Mouse (Mus musculus) adrenal gland (tissue): ENCODE measurements around the gene Cdh18.
"Not testable (repeated sequence)": the region's sequence is repeated elsewhere in the genome, so short reads cannot be mapped to it uniquely, and the experiment has no call there.

Experiments
- intact Hi-C: fragments of 180-260 bp; cut with DNase I; formaldehyde crosslinking; loops from one replicate; pipeline ENCODE4 v1.15.1; 2025

Cdh18 gene

DNA sequence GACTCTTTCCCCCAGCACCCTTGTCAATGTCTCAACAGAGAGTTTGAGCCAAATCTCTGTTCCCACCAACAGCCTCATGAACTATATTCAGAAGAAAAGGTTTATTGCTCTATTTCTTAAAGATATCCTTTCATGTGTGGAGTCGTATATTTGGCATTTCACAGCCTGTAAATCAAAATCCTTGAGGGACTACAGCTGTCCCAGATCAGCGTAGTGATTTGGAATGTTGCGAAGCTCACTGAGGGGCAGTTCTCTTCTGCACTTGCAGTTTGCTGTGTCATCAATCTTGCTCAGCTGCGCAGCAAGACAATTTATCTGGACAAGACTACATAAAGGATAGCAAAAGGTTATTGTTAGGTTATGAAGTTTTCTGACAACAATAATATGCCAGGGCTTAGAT, 385.5 kb downstream of the Cdh18 start:
- intact Hi-C loops = no loop called here

DNA sequence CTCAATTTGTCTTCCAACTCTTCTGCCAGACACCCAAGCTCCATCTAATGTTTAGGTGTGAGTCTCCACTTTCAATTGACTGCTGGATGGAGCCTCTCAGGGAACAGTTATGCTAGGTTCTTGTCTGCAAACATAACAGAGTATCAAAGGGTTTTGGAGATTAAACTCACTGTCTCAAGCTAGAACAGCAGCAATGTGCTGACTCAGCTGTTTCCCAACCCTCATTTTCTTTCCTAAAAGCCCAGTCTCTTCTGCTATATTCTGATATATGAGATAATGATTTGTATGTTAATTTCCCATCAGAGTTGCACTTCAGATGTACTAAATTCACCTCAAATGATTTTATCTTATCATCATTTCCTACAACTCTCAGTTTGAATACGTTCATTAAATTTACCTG, 398.4 kb downstream of the Cdh18 start:
- intact Hi-C loops = no loop called here

DNA sequence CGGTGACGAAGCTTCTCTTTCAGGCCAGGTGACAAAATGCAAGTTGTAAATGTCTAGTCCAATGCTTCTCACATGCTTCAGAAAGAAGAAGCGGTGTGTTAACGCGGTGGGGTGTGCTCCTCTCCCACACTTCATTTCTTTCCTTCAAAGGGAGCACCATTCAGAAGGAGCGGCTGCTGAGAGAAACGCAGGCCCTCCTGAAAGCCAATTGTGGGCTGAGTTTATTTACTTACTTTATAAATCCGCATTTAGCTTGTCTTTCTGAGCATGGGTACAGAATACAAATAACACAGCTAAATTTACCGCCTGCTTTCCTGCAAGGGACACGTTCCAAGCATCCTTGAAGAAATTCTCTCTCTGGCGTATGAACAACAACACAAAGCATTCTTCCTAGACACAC, 420.6 kb downstream of the Cdh18 start:
- intact Hi-C loops = no loop called here

DNA sequence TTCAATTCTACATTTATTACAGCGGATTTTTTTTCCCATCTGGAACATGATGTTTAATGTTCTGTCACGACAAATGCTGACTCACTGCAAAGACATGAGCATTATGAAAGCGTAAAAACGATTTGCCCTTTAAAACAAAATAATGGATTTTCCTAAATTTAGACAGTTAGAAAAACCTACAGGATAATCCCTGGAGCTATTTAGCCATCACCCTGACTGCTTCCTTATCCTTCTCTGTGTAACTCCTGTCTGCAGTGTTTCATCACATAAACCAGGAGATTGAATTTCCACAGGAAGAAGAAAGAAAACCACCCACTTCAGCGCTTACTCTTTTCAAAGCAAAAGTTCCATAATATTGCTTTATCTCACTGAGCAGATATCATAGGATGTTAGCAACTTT, 431.3 kb downstream of the Cdh18 start:
- intact Hi-C loops = no loop called here

DNA sequence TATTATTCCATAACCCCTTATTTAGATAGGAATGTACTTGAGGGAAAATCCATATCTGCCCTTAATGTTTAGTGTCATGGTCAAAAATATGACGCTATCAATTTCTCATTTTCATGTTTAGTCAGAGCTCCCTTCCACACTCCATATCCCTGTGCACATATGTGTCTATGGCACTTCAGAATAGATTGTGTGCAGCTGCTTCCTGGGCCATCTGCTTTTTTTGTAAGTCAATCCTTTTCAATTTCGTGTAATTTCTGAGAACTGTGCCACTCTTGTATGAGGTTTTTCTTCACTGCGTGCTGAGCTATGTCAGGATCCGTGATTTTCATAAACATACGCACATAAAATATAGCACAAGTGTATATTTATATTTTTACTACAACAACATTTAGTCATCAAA, 435.8 kb downstream of the Cdh18 start:
- intact Hi-C loops = no loop called here

DNA sequence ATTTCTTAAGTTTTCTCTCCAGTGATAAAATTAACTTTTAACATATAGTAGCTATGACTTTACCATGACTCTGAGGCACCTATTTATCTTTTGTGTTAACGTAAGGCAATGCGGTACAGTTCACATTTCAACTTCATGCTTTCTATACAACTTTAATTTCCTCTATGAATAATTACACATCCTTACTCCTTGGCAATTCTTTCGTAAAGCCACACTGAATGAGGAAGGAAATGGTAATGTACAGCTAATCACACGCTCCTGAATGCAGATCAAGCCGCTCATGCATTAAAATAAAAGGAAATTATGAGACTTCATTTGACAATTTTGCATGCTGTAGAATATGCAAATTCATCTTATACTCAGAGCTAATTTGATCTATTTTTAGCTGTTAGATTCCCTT, 467.9 kb downstream of the Cdh18 start:
- intact Hi-C loops = no loop called here

DNA sequence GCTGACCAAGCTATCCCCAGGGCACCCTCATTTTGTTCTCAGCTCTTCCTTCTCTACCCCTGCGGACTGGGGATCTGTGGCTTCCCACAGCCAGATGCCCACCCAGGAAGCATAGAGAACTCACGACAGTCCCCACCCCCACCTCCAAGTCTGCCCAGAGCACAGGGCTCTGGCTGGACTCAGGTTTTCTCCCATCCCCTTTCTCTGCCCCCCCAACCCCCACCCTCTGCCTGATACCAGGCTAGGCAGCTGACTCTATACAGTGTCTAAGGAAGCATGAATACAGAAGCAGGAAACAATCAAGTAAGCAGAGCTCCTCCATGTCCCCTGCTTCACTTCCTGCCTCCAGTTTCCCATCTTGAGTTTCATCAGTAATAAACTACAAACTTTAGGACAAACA, 472.3 kb downstream of the Cdh18 start:
- intact Hi-C loops = no loop called here

DNA sequence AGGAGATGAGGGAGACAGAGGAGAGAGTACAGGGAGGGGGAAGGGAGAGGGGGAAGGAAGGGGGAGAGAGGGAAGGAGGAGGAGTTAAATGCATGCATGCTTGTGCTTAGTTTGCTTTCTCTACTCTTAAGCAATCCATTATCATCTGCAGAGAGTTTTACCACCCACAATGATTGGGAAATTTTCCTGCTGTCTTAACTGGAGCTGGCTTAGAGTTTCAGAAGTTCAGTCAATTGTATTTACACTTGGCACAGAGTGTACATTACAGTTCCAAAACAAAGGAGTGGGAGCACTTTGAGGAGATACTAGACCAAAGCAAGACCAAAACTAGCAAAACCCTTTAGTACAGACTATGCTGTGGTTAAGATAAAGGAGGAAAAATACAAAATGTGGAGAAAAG, 473.8 kb downstream of the Cdh18 start:
- intact Hi-C loops = no loop called here

DNA sequence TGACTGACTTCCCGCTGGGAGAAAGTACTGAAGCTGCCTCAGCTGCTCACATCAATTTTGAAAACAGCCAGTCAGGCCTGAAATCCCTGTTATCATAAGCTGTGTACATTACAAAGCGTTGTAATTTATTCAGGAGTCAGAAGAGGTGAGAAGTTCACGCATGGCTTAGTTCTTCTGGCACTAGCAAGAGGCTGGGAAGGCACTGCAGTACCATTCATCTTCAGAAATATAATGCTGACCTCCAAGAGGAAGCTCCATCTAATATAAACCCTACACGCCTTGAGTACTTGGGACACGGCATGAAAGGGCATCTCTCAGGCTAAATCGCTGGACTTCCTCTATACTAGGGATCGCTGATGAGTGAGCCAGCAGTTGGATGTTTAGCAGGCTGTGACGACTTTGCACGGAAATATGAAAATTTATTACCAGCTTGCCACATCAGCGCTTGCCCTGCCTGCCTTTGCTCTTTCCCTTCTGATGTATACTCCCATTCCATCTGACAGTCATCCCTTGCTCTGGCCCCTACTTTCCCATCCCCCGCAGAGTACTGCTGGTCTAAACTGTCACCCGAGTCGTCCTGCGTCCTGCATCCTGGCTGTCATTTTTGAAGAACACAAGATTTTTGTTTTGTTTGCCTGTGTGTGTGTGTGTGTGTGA, 486.9 kb downstream of the Cdh18 start:
- intact Hi-C loops = no loop called here

DNA sequence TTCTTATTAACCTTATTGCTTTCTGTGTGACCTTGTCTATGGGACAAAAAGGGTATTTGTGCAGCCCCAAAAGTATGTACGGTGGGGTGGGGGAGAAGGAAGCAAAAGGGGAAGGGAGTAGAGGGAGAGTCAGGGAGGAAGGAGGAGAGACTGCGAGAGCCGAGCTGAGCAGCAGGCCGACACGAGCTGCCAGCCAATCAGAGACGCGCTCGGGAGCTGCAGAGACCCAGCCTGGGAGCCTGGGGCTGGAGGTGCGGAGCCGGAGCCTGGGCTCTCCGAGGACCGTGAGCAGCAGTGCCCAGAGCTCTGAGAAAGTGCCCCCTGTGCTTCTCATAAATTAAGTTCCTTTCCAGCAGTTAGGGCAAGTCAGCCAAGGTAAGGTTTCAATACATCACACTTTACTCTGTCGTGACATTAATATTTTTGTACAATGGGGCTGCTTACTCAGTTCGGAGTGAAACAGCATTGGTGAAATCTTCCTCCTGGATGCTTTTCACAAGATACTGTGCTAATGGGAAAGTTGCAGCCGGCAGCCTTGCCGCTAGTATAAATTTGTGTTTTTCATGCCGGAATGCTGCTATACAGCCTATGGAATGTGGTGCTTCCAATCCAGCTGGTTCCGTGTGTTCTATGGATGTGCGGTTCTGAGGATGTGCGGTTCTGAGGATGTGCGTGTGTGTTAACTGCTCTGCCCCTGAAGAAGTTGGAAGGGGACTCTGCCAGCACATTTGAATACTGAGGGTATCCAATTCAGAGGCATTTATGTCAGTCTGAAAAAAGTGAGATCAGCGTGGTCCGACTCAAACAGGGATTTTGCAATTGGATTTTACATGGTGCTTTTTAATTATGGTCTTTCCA, 487.6 kb downstream of the Cdh18 start:
- intact Hi-C loops = no loop called here

DNA sequence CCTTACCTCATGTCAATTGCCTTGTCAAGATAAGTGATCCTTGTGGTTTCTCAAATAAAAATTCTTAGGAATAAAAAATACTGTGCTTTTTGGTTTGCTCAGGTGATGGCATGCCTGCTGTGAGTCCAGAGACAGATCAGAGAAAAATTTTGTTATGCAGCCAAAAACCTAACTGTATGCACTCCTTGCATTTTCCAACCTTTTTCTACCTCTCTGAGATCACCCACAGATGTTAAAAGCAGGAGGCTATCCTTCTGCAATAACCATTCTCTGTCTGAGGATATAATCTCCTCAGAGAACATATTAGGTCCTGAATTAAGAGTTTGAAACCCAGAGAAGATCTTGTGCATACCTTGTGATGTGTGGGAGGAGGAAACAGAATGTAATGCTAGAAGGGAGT, 488.7 kb downstream of the Cdh18 start:
- intact Hi-C loops = no loop called here

DNA sequence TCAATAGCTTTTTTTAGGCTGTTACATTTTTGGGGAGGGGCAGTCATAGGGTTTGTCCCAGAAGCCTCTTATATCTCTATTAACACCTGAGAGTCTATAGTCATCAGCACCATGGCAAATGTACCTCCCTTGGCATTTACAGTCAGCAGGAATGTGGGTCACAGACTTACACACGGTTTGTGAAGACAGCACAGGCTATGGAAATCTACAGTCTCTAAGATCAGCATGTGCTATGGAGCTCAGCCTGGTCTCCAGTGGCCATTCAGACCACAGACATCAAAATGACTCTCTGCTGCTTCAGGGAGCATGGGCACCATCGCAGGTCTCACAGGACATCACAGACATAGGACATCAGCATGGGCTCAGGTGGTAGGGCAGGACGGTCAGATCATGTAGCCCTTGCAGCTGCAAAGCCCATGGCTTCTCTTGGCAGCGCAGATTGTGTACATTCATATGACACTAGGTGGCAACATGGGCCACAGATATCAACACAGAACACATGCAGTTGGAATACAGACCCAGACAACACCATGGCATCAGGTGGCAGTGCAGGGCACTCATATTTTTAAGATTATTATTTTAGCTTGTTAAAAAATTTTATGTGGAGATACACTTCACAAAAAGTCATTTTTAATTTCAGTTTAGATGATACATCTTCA, 497.4 kb downstream of the Cdh18 start:
- intact Hi-C loops = no loop called here

DNA sequence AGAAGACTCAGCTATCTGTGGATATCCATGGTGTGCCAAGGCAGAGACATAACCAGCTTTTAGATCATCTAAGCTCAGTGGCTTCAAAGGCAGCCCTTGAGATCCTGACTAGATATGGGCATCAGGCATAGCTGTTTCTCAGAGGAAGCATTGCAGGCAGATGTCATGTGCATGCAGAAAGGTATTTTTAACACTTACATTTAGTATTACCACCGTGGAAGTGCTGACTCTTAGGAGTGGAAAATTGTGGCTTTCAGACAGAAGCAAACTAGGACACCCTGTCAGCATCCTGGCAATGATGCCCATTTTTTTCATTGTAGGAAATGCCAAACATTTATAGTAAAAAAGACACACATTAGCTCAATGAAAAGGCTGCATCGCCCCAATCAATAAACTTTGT, 503.2 kb downstream of the Cdh18 start:
- intact Hi-C loops = no loop called here

DNA sequence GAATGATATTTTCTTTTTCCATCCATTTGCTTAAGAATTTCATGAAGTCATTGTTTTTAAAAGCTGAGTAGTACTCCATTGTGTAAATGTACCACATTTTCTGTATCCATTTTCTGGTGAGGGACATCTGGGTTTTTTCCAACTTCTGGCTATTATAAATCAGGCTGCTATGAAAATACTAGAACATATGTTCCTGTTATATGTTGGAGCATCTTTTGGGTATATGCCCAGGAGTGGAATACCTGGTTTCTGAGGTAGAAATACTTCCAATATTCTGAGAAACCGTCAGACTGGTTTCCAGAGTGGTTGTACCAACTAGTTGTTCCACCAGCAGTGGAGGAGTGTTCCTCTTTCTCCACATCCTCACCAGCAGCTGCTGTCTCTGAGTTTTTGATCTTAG, 536.5 kb downstream of the Cdh18 start:
- intact Hi-C loops = not testable (repeated sequence)

DNA sequence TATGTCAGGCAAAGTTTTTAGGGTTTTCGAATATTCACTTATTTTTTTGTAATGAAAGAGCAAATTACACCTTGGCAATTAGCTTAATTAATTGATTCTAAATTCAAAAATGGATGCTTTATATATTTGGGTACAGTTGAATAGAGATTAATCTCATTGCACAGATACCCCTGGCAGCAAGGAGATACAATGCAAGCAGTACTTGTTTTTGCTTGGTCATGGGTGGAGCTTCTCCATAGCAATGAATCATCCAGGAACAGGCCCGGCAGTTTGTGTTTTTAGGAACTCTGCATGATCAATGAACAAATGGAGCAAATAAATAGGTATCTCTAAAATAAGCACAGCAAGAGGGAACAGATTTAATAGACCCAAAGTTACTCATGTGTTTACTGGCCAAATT, 538.7 kb downstream of the Cdh18 start:
- intact Hi-C loops = no loop called here

DNA sequence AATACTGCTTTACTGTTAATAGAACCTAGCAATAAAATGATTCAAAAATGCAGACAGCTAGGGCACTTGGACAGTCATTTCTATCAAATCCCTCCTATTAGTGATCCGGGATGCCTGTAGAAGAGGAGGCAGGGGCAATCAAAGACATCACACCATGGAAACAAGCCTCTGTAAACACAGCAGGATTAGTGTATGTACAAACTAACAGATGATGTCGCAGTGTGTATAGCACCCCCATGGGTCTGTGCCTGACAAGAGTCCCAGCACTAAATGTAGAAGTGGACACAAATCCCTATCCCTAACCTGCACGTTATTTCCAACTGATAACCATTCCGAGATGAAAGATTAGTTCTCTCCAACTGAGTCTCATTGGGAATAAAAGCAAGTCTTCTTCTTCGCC, 547.8 kb downstream of the Cdh18 start:
- intact Hi-C loops = no loop called here

DNA sequence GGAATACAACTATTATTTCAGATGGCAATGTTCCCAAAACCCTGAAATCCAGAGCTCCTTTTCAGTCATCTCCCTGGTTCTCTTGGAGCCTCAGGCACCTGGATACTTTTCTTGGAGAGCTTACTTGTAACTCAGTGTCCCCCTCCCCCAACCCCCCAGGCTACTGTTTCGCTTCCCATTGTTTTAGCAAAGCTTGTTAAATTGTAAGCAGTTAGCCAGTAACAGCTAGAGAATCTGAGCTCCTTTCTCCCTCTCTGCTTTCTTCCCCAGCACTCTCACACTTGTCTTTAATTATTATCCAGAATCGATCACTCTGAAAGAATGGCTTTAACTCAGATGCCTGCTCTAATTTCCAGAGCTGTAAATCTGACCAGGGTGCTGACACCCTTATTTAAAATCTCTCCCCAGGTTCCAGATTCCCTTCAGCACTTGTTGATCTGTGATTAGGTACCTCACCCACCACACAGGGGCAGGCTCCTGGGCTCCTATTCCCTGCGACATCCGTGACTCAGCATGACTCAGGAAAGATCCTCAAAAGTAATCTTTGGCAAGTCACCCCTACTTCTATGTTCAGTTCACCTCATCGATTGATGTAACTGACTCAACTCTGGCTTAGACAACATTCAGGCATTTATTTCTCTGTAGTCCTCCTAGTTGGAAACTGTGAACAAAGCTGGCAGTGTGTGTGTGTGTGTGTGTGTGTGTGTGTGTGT, 556.0 kb downstream of the Cdh18 start:
- intact Hi-C loops = no loop called here

DNA sequence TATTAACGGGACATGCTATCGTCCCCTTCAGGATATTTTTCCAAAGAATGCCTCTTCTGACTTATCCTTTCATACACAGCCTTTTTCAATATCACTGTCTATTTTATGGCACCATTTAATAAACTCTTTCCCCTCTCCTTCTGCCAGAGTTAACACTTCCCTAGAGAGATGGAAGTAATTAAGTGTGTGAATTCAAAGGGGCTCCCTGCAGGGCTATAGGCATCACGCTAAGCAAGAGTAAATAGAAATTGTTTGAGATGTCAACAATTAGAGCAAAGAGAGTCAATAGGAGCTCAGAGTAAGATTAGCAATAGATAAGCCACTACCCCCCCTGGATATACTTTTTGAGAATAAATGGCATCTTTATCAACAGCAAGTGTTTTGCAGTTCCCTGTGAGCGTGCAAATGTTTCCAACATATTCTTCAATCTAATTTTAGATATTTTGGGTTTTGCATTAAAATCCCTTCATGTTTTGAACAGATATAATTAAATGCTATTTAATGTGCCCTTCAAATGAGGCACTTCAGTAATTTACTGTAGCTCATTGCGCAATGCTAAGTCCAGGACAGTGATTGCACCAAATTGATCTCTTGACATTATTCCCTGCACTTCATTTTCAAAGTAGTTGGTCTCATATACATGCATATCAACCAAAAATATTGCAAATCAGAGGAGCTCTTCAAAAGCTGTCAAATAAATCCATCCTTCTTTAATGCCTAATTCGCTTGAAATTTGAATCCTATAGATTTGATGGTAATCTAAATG, 586.3 kb downstream of the Cdh18 start:
- intact Hi-C loops = no loop called here

DNA sequence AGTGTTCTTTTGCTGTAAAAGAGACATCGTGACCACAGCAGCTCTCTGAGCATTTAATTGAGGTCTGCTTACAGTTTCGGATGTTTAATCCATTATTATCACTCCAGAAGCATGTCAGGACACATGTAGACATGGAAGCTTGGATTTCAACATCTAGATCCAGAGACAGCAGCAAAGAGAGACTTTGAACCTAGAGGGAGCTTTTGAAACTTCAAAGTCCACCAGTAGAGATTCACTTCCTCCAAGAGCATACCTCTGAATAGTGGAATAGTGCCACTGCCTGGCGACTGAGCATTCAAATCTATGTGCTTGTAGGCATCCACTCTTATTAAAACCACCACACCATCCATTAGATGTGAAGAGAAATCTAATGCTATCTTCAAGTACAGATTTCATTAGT, 588.1 kb downstream of the Cdh18 start:
- intact Hi-C loops = no loop called here

DNA sequence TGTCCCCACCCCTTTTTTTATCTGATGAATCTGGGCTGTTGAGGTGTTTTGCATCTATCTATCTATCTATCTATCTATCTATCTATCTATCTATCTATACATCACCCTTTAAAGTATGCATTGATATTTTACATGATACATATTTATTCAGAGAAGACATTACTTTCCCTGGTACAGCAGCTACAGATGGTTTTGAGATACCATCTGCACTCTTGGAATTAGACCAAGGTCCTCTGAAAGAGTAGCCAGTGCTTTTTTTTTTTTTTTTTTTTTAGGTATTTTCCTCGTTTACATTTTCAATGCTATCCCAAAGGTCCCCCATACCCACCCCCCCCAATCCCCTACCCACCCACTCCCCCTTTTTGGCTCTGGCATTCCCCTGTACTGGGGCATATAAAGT, 594.1 kb downstream of the Cdh18 start:
- intact Hi-C loops = not testable (repeated sequence)

DNA sequence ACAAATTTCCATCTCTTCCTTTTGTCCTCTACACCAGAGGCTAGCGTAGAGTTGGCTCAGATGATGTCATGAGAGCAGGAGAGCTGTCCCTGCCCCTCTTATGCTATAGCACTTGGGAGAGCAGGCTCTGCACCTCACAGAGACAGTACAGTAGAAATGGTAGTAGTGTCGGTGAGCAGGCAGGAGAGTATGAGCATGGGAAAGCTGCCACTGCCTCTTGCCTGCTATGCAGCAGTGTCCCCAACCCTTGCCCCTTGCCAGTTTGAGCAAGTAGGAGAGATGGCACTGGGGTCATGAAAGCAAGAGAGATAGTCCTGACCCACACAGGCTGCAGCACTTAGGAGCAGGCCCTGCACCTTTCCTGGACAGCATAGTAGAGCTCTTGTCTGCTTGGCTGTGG, 607.1 kb downstream of the Cdh18 start:
- intact Hi-C loops = no loop called here
